Mouse (Mus musculus) kidney, postnatal 14 days (tissue): Measurements from ENCODE around the gene Sept3.

Experiments
- DNase-seq: peaks from one replicate; pipeline ENCODE4 v3.0.0; 2022; ENCODE audit warnings: mixed read lengths

The Sept3 gene

DNA sequence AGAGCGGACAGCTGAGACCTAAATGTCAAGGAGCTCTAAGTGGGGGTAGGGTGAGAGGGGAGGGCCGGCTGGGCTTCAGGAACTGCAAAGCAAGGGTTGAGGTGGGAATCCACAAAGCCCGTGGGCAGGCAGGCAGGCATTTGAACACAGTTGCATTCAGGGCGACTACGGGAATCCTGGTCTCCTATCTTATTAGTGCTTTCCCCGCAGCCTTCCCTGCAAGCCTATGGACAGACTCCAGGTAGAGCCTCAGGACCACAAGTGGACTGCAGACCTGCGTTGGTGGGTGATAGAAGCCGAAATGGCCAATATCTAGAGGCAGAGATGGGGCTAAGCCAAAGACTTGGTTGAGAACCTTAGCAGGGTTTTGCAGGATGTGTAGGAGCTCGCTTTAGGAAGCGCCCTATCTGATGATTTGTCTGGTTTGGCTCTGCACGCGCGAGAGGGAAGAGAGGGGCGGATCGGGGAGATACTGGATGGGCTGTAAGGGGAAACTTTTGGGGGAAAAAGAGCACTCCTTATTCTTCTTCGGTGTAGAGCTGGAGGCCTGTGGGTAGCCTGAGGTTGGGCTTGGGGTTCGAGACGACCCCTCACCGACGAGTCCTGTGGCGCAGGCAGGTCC lies 65.8 kb downstream of the Sept3 start:
- DNase-seq = no peak

DNA sequence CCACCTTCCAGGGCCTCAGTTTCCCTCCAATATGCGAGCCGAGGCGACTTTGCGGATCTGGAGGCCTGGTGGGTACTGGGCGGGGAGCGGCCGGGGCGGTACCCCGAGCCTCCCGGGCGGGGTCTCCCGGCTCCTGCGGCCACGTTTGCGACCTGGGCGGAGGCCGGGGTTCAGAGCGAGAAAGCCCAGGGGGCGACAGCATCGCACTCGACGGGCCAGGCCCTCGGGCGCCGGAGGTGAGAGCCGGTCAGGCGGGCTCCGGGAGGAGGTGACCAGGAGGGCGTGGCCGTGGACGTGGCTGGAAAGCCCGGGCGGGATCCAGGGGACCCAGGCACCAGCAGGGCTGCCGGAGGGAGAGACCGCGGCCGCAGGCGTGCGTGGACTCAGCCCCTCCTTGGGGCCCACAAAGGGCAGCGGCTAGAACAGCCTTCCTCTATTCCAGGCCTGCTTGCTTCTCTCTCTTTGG lies 66.4 kb downstream of the Sept3 start:
- peak; percentile 61 for DNase-seq

DNA sequence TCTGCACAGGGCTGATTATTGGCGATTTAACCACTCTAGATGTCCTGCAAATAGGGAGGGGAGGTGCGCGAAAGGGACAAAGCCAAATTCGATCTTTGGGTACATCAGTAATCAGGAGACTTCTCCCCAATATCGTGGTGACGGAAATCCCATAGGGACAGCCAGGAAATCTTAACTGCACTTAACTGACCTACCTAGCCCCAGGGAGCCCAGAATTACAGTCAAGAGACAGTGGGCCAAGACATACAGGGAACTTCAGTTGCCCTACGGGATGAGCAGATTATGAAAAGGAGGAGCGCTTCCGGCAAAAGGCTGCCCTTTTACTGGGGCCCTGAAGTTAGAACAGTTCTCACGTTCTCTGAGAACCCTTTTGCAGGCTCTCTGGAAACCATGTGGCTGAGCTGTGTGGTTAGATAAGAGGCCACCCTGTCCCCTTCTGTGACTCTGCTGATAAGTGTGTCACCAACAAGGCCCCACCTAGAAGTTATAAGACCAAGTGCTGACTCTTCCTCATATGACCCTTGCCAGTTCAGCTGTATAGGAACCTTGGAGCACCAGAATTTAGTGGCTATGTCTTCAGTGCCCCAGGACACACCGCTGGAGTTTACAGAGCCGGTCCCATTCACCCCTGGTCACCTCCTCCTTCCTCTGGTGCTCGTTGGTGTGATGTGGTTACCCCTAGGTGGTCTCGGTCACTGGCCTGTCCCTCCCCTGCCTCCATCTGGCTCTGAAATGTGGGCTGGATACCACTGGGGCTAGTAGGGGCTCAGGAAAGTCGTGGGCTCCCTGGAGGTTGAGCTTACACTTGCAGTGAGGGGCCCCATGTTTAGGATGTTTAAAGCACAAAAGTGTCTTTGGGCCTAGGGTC lies 67.2 kb downstream of the Sept3 start:
- no peak for DNase-seq

DNA sequence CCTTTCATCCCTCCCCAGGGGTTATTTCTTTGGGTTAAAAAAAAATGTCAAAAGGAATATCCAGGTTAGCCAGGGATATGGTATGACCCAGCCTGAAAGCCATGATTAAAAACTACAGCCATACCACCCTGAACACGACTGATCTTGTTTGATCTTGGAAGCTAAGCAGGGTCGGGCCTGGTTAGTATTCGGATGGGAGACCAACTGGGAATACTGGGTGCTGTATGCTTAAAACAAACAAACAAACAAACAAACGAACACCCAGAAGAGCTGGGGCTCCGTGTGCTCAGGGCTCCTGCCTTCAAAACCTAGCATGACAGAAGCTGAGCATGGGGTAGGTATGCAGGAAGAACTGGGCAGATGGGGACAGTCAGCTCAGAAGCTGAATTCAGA lies 67.8 kb downstream of the Sept3 start:
- no peak for DNase-seq

DNA sequence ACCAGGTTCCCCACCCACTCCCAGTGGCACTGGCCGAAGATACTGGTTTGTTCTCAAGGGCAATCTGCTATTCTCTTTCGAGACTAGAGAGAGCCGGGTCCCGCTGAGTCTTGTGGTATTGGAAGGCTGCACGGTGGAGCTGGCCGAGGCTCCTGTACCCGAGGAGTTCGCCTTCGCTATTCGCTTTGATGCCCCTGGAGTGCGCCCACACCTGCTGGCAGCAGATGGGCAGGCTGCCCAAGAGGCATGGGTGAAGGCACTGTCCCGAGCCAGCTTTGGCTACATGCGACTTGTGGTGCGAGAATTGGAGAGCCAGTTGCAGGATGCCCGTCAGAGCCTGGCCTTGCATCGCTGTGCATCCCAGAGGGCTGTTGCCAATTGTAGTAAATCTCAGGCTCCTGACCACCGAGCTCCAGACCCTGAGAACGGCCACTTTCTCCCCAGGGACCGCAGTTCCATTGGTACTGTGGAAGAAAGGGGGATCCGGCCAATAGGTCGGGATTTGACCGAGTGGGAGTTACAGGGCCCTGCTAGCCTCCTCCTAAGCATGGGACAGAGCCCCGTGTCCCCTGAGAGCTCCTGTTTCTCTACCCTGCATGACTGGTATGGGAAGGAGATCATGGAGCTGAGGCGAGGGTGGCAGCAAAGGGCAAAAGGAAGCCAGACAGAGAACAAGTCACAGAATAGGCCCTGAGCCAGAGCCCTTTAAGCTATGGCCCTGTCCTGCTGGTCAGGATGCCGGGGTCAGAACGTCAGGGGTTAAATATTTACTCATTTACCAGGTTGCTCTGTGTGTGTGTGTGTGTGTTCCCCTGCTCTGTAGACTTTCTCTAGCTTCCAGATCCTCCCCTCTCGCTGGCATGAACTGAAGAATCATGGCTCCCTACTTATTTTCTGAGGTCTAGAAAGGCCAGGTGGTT lies 68.9 kb downstream of the Sept3 start:
- DNase-seq = peak; percentile 78
